In the genomic region with DNA sequence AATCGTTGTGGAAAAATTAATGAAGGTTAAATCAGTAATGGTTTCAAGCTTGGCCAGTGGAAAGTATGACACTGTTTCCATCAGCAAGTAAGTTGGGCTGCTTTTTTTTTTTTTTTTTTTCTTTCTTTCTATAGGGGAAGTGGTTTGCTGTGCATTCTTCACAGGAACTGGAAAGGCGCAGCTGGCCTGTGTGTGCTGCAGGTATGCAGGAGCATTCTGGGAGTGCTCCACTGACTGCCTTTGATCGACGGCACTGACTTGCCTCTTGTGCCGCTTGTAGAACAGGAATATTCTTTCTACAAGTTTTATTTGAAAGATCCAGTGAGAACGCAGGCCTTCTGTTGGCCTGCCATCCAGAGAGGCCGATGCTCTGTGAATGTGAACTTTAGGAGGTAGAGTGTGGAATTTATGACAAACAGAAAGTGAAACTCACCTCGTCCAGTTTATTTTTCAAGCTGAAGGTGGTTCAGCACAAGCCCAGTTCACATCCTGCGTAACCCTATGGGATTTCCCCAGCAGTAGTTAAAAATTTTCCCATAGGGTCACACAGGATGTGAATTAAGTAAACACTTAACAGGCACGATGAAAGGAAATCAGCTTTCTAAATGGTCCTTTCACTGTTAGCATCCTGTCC, we compare ENCODE assay signal across 8 mouse cellular contexts.
DNase-seq lines count a peak whose midpoint lies in the region; ATAC-seq and TF ChIP-seq lines count a peak whose summit lies in the region.

No protein-coding gene starts in this region.

- peak overlapping the region; percentile 78 for H3K27ac ChIP-seq in forebrain, embryonic 16.5 days (ENCODE audit: low read length)
- no peak overlapping the region for H3K27ac ChIP-seq in forebrain, embryonic 12.5 days
- H3K27ac ChIP-seq in small intestine, adult 2 months (ENCODE audit: insufficient read depth, low read depth, low read length): peak overlapping the region; percentile 56

- no peak for TF ChIP-seq CTCF in small intestine, adult 2 months (IDR thresholded peaks at IDR 0.05; ENCODE audit: extremely low read depth, insufficient read length, insufficient replicate concordance, low read depth, low read length)

- 81% methylated on average over 10 of the region's 10 CpGs for WGBS in forebrain, embryonic 16.5 days
- 86% methylated on average over 10 of the region's 10 CpGs for WGBS in forebrain, embryonic 12.5 days
- WGBS in small intestine, adult 2 months: 13% methylated on average over 10 of the region's 10 CpGs

- ATAC-seq in forebrain, embryonic 16.5 days: no peak
- ATAC-seq in forebrain, embryonic 12.5 days (ENCODE audit: low FRiP score): no peak

- TF ChIP-seq POLR2A in small intestine, adult 2 months (IDR thresholded peaks at IDR 0.05; ENCODE audit: low read depth, low read length): no peak

- peak overlapping the region; percentile 5; the same call in 1 of the 2 replicates for H3K4me2 ChIP-seq in forebrain, embryonic 16.5 days (ENCODE audit: low read length)
- no peak overlapping the region for H3K4me2 ChIP-seq in forebrain, embryonic 12.5 days

- no peak overlapping the region for H3K9ac ChIP-seq in forebrain, embryonic 16.5 days (replicated peaks; ENCODE audit: low read depth, low read length)
- no peak overlapping the region for H3K9ac ChIP-seq in forebrain, embryonic 12.5 days

- no peak overlapping the region for H3K4me3 ChIP-seq in forebrain, embryonic 16.5 days (replicated peaks; ENCODE audit: low read length)
- H3K4me3 ChIP-seq in forebrain, embryonic 12.5 days (replicated peaks): no peak overlapping the region
- peak overlapping the region; percentile 61 for H3K4me3 ChIP-seq in small intestine, adult 2 months (ENCODE audit: low read depth, low read length)

- H3K4me1 ChIP-seq in forebrain, embryonic 16.5 days (replicated peaks; ENCODE audit: control insufficient read depth, insufficient read depth, low read length): peaks cover 24% of the 10 kb centered on the region
- peaks cover 7% of the 10 kb centered on the region for H3K4me1 ChIP-seq in forebrain, embryonic 12.5 days
- H3K4me1 ChIP-seq in small intestine, adult 2 months (ENCODE audit: control insufficient read depth, insufficient read depth, insufficient read length, low read length): peaks cover 9% of the 10 kb centered on the region; the same call in 1 of the 2 replicates

- no peaks in the 10 kb centered on the region for H3K36me3 ChIP-seq in forebrain, embryonic 16.5 days (ENCODE audit: control insufficient read depth, insufficient read depth)
- no peaks in the 10 kb centered on the region for H3K36me3 ChIP-seq in forebrain, embryonic 12.5 days (replicated peaks)
- no peaks in the 10 kb centered on the region for H3K36me3 ChIP-seq in small intestine, adult 2 months (ENCODE audit: control insufficient read depth, insufficient read depth, low read length)

- no peaks in the 10 kb centered on the region for H3K9me3 ChIP-seq in forebrain, embryonic 16.5 days (ENCODE audit: control insufficient read depth, low read length)
- no peaks in the 10 kb centered on the region for H3K9me3 ChIP-seq in forebrain, embryonic 12.5 days

- DNase-seq in c-Kit-positive CD71-positive TER-119-negative erythroid progenitor cells, embryonic 14.5 days (ENCODE audit: low read depth): peak; percentile 8
- DNase-seq in kidney, postnatal 36 days: peak; percentile 23 to 24
- no peak for DNase-seq in cerebellum, adult 9-10 months
- DNase-seq in layer of hippocampus, adult 11-12 months (ENCODE audit: low spot score): no peak
- no peak for DNase-seq in adrenal gland, postnatal 25 days

- H3K27me3 ChIP-seq in forebrain, embryonic 16.5 days (replicated peaks; ENCODE audit: control insufficient read depth, insufficient read depth, low read length): no peaks in the 10 kb centered on the region
- H3K27me3 ChIP-seq in forebrain, embryonic 12.5 days: no peaks in the 10 kb centered on the region
- no peaks in the 10 kb centered on the region for H3K27me3 ChIP-seq in small intestine, adult 2 months (ENCODE audit: control insufficient read depth, insufficient read depth, low read length)

Comparison
In these comparisons a context has a peak if more than half of its experiments do, and no peak if none do; other contexts are left out.
1. DNase-seq: peak in c-Kit-positive CD71-positive TER-119-negative erythroid progenitor cells, embryonic 14.5 days (single experiment) and kidney, postnatal 36 days (2 of 2); none in cerebellum, adult 9-10 months (single experiment), layer of hippocampus, adult 11-12 months (single experiment) and adrenal gland, postnatal 25 days (single experiment).